Mouse (Mus musculus) kidney, adult 11 months (tissue): ENCODE data around the gene Olfr519.
A peak's percentile ranks its signal among the peaks of the same experiment; 100 is the strongest.

Experiments used
- DNase-seq: peaks from one replicate; pipeline ENCODE4 v3.0.0; 2022

Olfr519 gene

GRCm38 (mm10) chr7:108894320-108894719, at the start of gene Olfr519:
TSS of gene Olfr519 (minus strand) at chr7:108894420.
- no peak for DNase-seq

- no peak for DNase-seq
Observed at GRCm38 (mm10) chr7:108944002-108944401, 49.8 kb upstream of the Olfr519 start.

GRCm38 (mm10) chr7:108941466-108941865, 47.2 kb upstream of the Olfr519 start:
- DNase-seq, result no peak

GRCm38 (mm10) chr7:108936591-108936990, 42.4 kb upstream of the Olfr519 start:
- no peak for DNase-seq

GRCm38 (mm10) chr7:108935411-108935810, 41.2 kb upstream of the Olfr519 start:
- no peak for DNase-seq

- DNase-seq, result no peak
Observed at GRCm38 (mm10) chr7:108934836-108935235, 40.6 kb upstream of the Olfr519 start.

- peak; percentile 97 for DNase-seq
Observed at GRCm38 (mm10) chr7:108933794-108934731, 39.8 kb upstream of the Olfr519 start, which contains the start of gene Eif3f. TSS of gene Eif3f (plus strand) at chr7:108934417.

GRCm38 (mm10) chr7:108929726-108930393, 35.6 kb upstream of the Olfr519 start, which contains the start of gene Nlrp10:
TSS of gene Nlrp10 (minus strand) at chr7:108930178.
- no peak for DNase-seq

GRCm38 (mm10) chr7:108928280-108929188, 34.3 kb upstream of the Olfr519 start:
- no peak for DNase-seq

- no peak for DNase-seq
Observed at GRCm38 (mm10) chr7:108927043-108927442, 32.8 kb upstream of the Olfr519 start.

GRCm38 (mm10) chr7:108903969-108904368, 9.7 kb upstream of the Olfr519 start:
- DNase-seq, result no peak

GRCm38 (mm10) chr7:108884906-108885305, 9.3 kb downstream of the Olfr519 start, which contains the start of gene Olfr518:
TSS of gene Olfr518 (minus strand) at chr7:108885006.
- no peak for DNase-seq

GRCm38 (mm10) chr7:108872279-108872678, 21.9 kb downstream of the Olfr519 start, which contains the start of gene Olfr517:
TSS of gene Olfr517 (minus strand) at chr7:108872379.
- DNase-seq, result no peak

- no peak for DNase-seq
Observed at GRCm38 (mm10) chr7:108850429-108850828, 43.8 kb downstream of the Olfr519 start, which contains the start of gene Olfr516. TSS of gene Olfr516 (minus strand) at chr7:108850529.
